Mouse (Mus musculus): ENCODE measurements around the gene Riiad1. TPM values are rescaled to one million over a fixed set of nuclear protein-coding genes. Genes with fewer than 3 reads are reported as not detected.

Gene Riiad1
- polyA plus RNA-seq, 1 experiment = 13.6 TPM

- TF ChIP-seq CTCF (IDR thresholded peaks at IDR 0.05; ENCODE audit: control insufficient read depth, insufficient read depth, low read length) = no peak
- TF ChIP-seq POLR2A (IDR thresholded peaks at IDR 0.05; ENCODE audit: borderline replicate concordance, control insufficient read depth, low read depth, low read length) = no peak
- WGBS = 84% methylated on average over 2 of the region's 2 CpGs
- H3K4me3 ChIP-seq (replicated peaks; ENCODE audit: control insufficient read depth, low read depth, low read length) = no peak overlapping the region
These were observed 30.8 kb downstream of the Riiad1 start for GRCm38 (mm10) chr3:94449377-94449776.

GRCm38 (mm10) chr3:94443597-94443964 lies 36.6 kb downstream of the Riiad1 start, which contains the start of gene Oaz3:
Gene Oaz3, minus strand, starts transcription at chr3:94443915.
- no peaks in the 10 kb centered on the region; the same call in 1 of the 2 replicates for H3K4me1 ChIP-seq (ENCODE audit: control insufficient read depth, insufficient read depth, low read length)
- peak within 1 kb of the TSS; percentile 97 for H3K4me3 ChIP-seq (replicated peaks; ENCODE audit: control insufficient read depth, low read depth, low read length)
- TF ChIP-seq CTCF (IDR thresholded peaks at IDR 0.05; ENCODE audit: control insufficient read depth, insufficient read depth, low read length) = no peak
- no peak for TF ChIP-seq POLR2A (IDR thresholded peaks at IDR 0.05; ENCODE audit: borderline replicate concordance, control insufficient read depth, low read depth, low read length)
- WGBS = under 1% methylated on average over 24 of the region's 24 CpGs
- H3K27ac ChIP-seq (ENCODE audit: control insufficient read depth, insufficient read depth, low read depth, low read length, poor library complexity) = peak within 1 kb of the TSS; percentile 69; the same call in 1 of the 2 replicates

More at GRCm38 (mm10) chr3:94449377-94449776, 30.8 kb downstream of the Riiad1 start:
- H3K4me1 ChIP-seq (ENCODE audit: control insufficient read depth, insufficient read depth, low read length) = no peaks in the 10 kb centered on the region; the same call in 1 of the 2 replicates
- H3K27ac ChIP-seq (ENCODE audit: control insufficient read depth, insufficient read depth, low read depth, low read length, poor library complexity) = no peak overlapping the region

- under 1% methylated on average over 39 of the region's 39 CpGs for WGBS
- H3K4me3 ChIP-seq (replicated peaks; ENCODE audit: control insufficient read depth, low read depth, low read length) = peak within 1 kb of the TSS; percentile 97
- no peaks in the 10 kb centered on the region; the same call in 1 of the 2 replicates for H3K4me1 ChIP-seq (ENCODE audit: control insufficient read depth, insufficient read depth, low read length)
- TF ChIP-seq CTCF (IDR thresholded peaks at IDR 0.05; ENCODE audit: control insufficient read depth, insufficient read depth, low read length) (no peak), POLR2A (IDR thresholded peaks at IDR 0.05; ENCODE audit: borderline replicate concordance, control insufficient read depth, low read depth, low read length) (peak; percentile 89; the same call in 1 of the 2 replicates)
- H3K27ac ChIP-seq (ENCODE audit: control insufficient read depth, insufficient read depth, low read depth, low read length, poor library complexity) = peak within 1 kb of the TSS; percentile 69; the same call in 1 of the 2 replicates
These were observed 37.1 kb downstream of the Riiad1 start, which contains the start of gene Mrpl9 for GRCm38 (mm10) chr3:94442951-94443596. Gene Mrpl9, plus strand, starts transcription at chr3:94443318.

- no peaks in the 10 kb centered on the region; the same call in 1 of the 2 replicates for H3K4me1 ChIP-seq (ENCODE audit: control insufficient read depth, insufficient read depth, low read length)
- no peak overlapping the region for H3K4me3 ChIP-seq (replicated peaks; ENCODE audit: control insufficient read depth, low read depth, low read length)
- WGBS = 37% methylated on average over 3 of the region's 3 CpGs
- no peak for TF ChIP-seq CTCF (IDR thresholded peaks at IDR 0.05; ENCODE audit: control insufficient read depth, insufficient read depth, low read length)
- TF ChIP-seq POLR2A (IDR thresholded peaks at IDR 0.05; ENCODE audit: borderline replicate concordance, control insufficient read depth, low read depth, low read length) = no peak
- no peak overlapping the region for H3K27ac ChIP-seq (ENCODE audit: control insufficient read depth, insufficient read depth, low read depth, low read length, poor library complexity)
These were observed 39.0 kb downstream of the Riiad1 start for GRCm38 (mm10) chr3:94441182-94441581.

GRCm38 (mm10) chr3:94436420-94436819 lies 43.7 kb downstream of the Riiad1 start:
- Histone ChIP-seq H3K27ac (ENCODE audit: control insufficient read depth, insufficient read depth, low read depth, low read length, poor library complexity) (no peak overlapping the region), H3K4me3 (replicated peaks; ENCODE audit: control insufficient read depth, low read depth, low read length) (no peak overlapping the region), H3K4me1 (ENCODE audit: control insufficient read depth, insufficient read depth, low read length) (no peaks in the 10 kb centered on the region)
- 87% methylated on average over 9 of the region's 9 CpGs for WGBS
- TF ChIP-seq POLR2A (IDR thresholded peaks at IDR 0.05; ENCODE audit: borderline replicate concordance, control insufficient read depth, low read depth, low read length) (no peak), CTCF (IDR thresholded peaks at IDR 0.05; ENCODE audit: control insufficient read depth, insufficient read depth, low read length) (no peak)

GRCm38 (mm10) chr3:94434305-94434704 lies 45.8 kb downstream of the Riiad1 start:
- Histone ChIP-seq H3K27ac (ENCODE audit: control insufficient read depth, insufficient read depth, low read depth, low read length, poor library complexity) (no peak overlapping the region), H3K4me3 (replicated peaks; ENCODE audit: control insufficient read depth, low read depth, low read length) (no peak overlapping the region), H3K4me1 (ENCODE audit: control insufficient read depth, insufficient read depth, low read length) (no peaks in the 10 kb centered on the region)
- TF ChIP-seq POLR2A (IDR thresholded peaks at IDR 0.05; ENCODE audit: borderline replicate concordance, control insufficient read depth, low read depth, low read length) (no peak), CTCF (IDR thresholded peaks at IDR 0.05; ENCODE audit: control insufficient read depth, insufficient read depth, low read length) (no peak)
- WGBS = 75% methylated on average over 2 of the region's 2 CpGs

- TF ChIP-seq CTCF (IDR thresholded peaks at IDR 0.05; ENCODE audit: control insufficient read depth, insufficient read depth, low read length) (no peak), POLR2A (IDR thresholded peaks at IDR 0.05; ENCODE audit: borderline replicate concordance, control insufficient read depth, low read depth, low read length) (no peak)
- Histone ChIP-seq H3K27ac (ENCODE audit: control insufficient read depth, insufficient read depth, low read depth, low read length, poor library complexity) (no peak overlapping the region), H3K4me1 (ENCODE audit: control insufficient read depth, insufficient read depth, low read length) (no peaks in the 10 kb centered on the region), H3K4me3 (replicated peaks; ENCODE audit: control insufficient read depth, low read depth, low read length) (no peak overlapping the region)
- WGBS = 11% methylated on average over 2 of the region's 2 CpGs
These were observed 49.2 kb downstream of the Riiad1 start for GRCm38 (mm10) chr3:94430980-94431379.

Other genes starting within 250 kb of the Riiad1 start
- gene Gm4778, start 216.3 kb downstream of the Riiad1 start, polyA plus RNA-seq (2011; ENCODE audit: insufficient read depth, insufficient read length, low replicate concordance, missing spikeins) = not detected in 2 replicates
- 0.74 and 2.3 TPM in 2 replicates for gene Them4, start 170.3 kb downstream of the Riiad1 start, polyA plus RNA-seq (2011; ENCODE audit: insufficient read depth, insufficient read length, low replicate concordance, missing spikeins)
- gene Them5, start 138.2 kb downstream of the Riiad1 start, polyA plus RNA-seq (2011; ENCODE audit: insufficient read depth, insufficient read length, low replicate concordance, missing spikeins) = not detected in 2 replicates
- gene C2cd4d, start 117.9 kb downstream of the Riiad1 start, polyA plus RNA-seq (2011; ENCODE audit: insufficient read depth, insufficient read length, low replicate concordance, missing spikeins) = not detected in 2 replicates
- gene Rorc, start 107.5 kb downstream of the Riiad1 start, polyA plus RNA-seq (2011; ENCODE audit: insufficient read depth, insufficient read length, low replicate concordance, missing spikeins) = 0.54 and 0.57 TPM in 2 replicates
- 0.36 and 1.2 TPM in 2 replicates for gene Lingo4, start 81.8 kb downstream of the Riiad1 start, polyA plus RNA-seq (2011; ENCODE audit: insufficient read depth, insufficient read length, low replicate concordance, missing spikeins)
- gene Tdrkh, start 67.1 kb downstream of the Riiad1 start, polyA plus RNA-seq (2011; ENCODE audit: insufficient read depth, insufficient read length, low replicate concordance, missing spikeins) = 3.4 TPM in 2 replicates
- 22.2 and 30.4 TPM in 2 replicates for gene Mrpl9, start 37.0 kb downstream of the Riiad1 start, polyA plus RNA-seq (2011; ENCODE audit: insufficient read depth, insufficient read length, low replicate concordance, missing spikeins)
- 1.2 and 1.7 TPM in 2 replicates for gene Oaz3, start 36.4 kb downstream of the Riiad1 start, polyA plus RNA-seq (2011; ENCODE audit: insufficient read depth, insufficient read length, low replicate concordance, missing spikeins)
- 0.61 TPM in 1 of 2 replicates, not detected in the other for gene Celf3, start 2.0 kb downstream of the Riiad1 start, polyA plus RNA-seq (2011; ENCODE audit: insufficient read depth, insufficient read length, low replicate concordance, missing spikeins)
- gene Snx27, start 102.4 kb upstream of the Riiad1 start, polyA plus RNA-seq (2011; ENCODE audit: insufficient read depth, insufficient read length, low replicate concordance, missing spikeins) = 13.9 and 14.1 TPM in 2 replicates
- gene Gm10972, start 162.8 kb upstream of the Riiad1 start, polyA plus RNA-seq (2011; ENCODE audit: insufficient read depth, insufficient read length, low replicate concordance, missing spikeins) = not detected in 2 replicates
- 3.8 and 7.4 TPM in 2 replicates for gene Tuft1, start 178.5 kb upstream of the Riiad1 start, polyA plus RNA-seq (2011; ENCODE audit: insufficient read depth, insufficient read length, low replicate concordance, missing spikeins)
- gene Selenbp2, start 213.2 kb upstream of the Riiad1 start, polyA plus RNA-seq (2011; ENCODE audit: insufficient read depth, insufficient read length, low replicate concordance, missing spikeins) = 4.4 TPM in 1 of 2 replicates, not detected in the other